Mouse (Mus musculus) thymus, adult 18-20 months (tissue): ENCODE data around the gene Pias3.
"Not testable (repeated sequence)": the region's sequence is repeated elsewhere in the genome, so short reads cannot be mapped to it uniquely, and the experiment has no call there.

Experiments
- DNase-seq, 2 experiments: peaks; one replicate each; pipeline ENCODE4 v3.0.0; 2022; ENCODE audit warnings: mixed read lengths in 2 of 2

Gene Pias3

GRCm38 (mm10) chr3:96696198-96696765, at the start of gene Pias3:
Gene Pias3 (plus strand): TSS chr3:96696384.
- peak; percentile 40 to 47 for DNase-seq

- DNase-seq: no peak
Measured at GRCm38 (mm10) chr3:96647365-96647764, 48.8 kb upstream of the Pias3 start.

- DNase-seq: no peak
Measured at GRCm38 (mm10) chr3:96660901-96661300, 35.3 kb upstream of the Pias3 start.

- DNase-seq: no peak
Measured at GRCm38 (mm10) chr3:96662731-96663316, 33.4 kb upstream of the Pias3 start.

- DNase-seq: peak; percentile 24 to 43
Measured at GRCm38 (mm10) chr3:96663432-96664239, 32.5 kb upstream of the Pias3 start.

- not testable (repeated sequence) for DNase-seq
Measured at GRCm38 (mm10) chr3:96665732-96666363, 30.3 kb upstream of the Pias3 start.

- no peak for DNase-seq
Measured at GRCm38 (mm10) chr3:96666916-96667315, 29.3 kb upstream of the Pias3 start.

- no peak for DNase-seq
Measured at GRCm38 (mm10) chr3:96667316-96667715, 28.9 kb upstream of the Pias3 start.

GRCm38 (mm10) chr3:96668424-96669067, 27.6 kb upstream of the Pias3 start:
- no peak for DNase-seq

- DNase-seq: peak; percentile 66 to 76
Measured at GRCm38 (mm10) chr3:96669727-96670468, 26.3 kb upstream of the Pias3 start, which contains the start of gene Ankrd35. Gene Ankrd35 (plus strand): TSS chr3:96670131.

- DNase-seq: no peak
Measured at GRCm38 (mm10) chr3:96671519-96671918, 24.7 kb upstream of the Pias3 start.

GRCm38 (mm10) chr3:96673514-96673913, 22.7 kb upstream of the Pias3 start:
- DNase-seq: no peak

- no peak for DNase-seq
Measured at GRCm38 (mm10) chr3:96674442-96674841, 21.7 kb upstream of the Pias3 start.

GRCm38 (mm10) chr3:96675171-96675570, 21.0 kb upstream of the Pias3 start:
- DNase-seq: no peak

GRCm38 (mm10) chr3:96675690-96676089, 20.5 kb upstream of the Pias3 start:
- DNase-seq: no peak

- DNase-seq: no peak
Measured at GRCm38 (mm10) chr3:96678456-96678855, 17.7 kb upstream of the Pias3 start.

- DNase-seq: no peak
Measured at GRCm38 (mm10) chr3:96679159-96679674, 17.0 kb upstream of the Pias3 start.

GRCm38 (mm10) chr3:96680269-96680956, 15.8 kb upstream of the Pias3 start:
- DNase-seq: no peak

- no peak for DNase-seq
Measured at GRCm38 (mm10) chr3:96683496-96683895, 12.7 kb upstream of the Pias3 start.

- no peak for DNase-seq
Measured at GRCm38 (mm10) chr3:96684151-96684821, 11.9 kb upstream of the Pias3 start.

GRCm38 (mm10) chr3:96684822-96685156, 11.4 kb upstream of the Pias3 start:
- DNase-seq: no peak
